Mouse (Mus musculus): Measurements from ENCODE around the gene 5031439G07Rik.
A peak's percentile ranks its signal among the peaks of the same experiment; 100 is the strongest.

DNA sequence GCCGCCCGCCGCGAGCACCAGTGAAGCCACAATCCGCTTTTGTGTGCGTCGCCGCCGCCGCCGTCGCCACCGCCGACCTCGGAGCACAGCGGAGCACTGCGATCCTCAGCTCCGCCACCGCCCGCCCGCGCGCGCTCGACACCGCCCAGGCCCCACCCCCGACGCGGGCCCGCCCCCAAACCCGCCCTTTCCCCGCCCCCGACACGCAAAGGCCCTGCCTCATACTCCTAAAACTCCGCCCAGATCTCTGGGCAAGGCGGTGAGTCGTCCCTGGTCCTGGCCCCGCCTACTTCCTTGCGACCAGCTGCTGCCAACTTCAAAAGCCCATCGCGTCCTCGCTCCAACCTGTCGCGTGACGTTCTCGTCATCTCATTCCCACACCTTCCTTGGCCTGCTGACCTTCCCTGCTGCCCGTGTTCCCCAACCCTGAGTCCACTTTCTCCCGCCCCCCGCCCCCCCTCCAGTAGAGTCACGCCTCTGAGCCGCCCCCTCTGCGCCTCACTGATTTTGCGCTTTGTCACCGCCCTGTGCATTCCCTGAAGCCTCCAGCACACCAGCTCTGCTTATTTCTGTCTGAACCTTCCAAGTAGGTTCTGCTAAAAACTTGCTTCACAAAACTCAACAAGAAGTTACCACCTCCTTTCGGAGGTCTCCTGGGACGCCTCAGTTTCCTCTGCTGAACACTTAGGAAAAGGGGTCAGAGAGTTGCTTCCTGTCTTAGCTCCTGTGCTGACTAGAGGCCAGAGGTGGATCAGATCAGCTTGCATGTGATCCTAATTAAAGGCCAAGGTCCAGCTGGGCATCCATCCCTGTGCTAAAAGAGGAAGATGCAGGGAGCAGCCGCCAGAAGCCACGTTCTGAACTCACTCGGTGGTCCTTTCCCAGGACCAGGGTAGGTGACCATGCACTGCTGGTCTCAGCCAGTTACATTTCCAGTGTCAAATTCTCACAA, at the start of gene 5031439G07Rik:
- no peak for TF ChIP-seq CTCF (IDR thresholded peaks at IDR 0.05; ENCODE audit: control insufficient read depth, insufficient read depth, low read length)
- TF ChIP-seq POLR2A (IDR thresholded peaks at IDR 0.05; ENCODE audit: borderline replicate concordance, control insufficient read depth, low read depth, low read length) = peak; percentile 63
